ENCODE assay signal across 8 mouse cellular contexts in the genomic region with DNA sequence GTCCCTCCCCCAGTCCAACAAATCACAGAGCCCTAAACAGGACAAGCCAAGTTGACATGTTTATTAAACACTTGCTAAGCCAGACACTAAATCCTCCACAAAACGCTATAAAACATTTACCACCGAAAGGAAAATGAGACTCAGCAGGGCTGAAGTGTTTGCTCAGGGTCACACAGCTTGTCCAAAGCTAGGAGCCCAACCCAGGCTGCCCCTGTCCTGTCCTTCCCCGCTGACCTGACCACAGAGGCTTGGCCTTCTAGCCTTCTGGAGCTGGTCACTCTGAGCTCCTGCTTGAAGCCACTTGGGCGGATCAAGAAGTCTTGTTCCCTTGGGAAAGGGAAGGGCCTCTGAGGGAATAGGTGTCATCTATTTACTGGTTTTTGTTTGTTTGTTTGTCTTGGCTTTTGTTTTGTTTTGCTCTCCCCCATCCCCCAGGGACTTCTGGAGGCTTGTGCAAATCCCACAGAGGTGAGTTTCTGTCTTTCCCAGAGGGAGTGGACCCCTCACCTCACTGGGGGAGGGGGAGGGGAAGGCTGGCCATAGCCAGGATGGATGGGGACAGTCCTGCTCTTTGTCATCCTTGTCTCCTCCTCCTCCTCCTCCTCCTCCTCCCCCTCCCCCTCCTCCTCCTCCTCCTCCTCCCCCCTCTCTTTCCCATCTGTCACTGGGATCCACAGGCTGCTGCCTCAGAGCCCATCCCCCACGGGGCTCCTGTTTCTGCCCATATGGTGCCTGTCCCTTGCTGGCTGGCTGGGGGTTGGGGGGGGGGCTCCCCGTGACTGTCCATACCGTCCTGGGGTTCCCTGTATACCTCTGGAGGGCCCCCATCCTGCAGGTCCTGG. TPM values are rescaled to one million over a fixed set of nuclear protein-coding genes. Genes with fewer than 3 reads are reported as not detected.
A peak's percentile ranks its signal among the peaks of the same experiment; 100 is the strongest.
DNase-seq lines count a peak whose midpoint lies in the region; ATAC-seq and TF ChIP-seq lines count a peak whose summit lies in the region.

No protein-coding gene starts in this region.

- TF ChIP-seq CTCF in brain, embryonic 14.5 days (IDR thresholded peaks at IDR 0.05; ENCODE audit: borderline replicate concordance, extremely low read depth, insufficient read depth, insufficient read length) = no peak

- peak overlapping the region; percentile 27; the same call in 1 of the 2 replicates for H3K4me3 ChIP-seq in heart, embryonic 10.5 days
- H3K4me3 ChIP-seq in forebrain, embryonic 12.5 days (replicated peaks) = no peak overlapping the region
- H3K4me3 ChIP-seq in liver, embryonic 11.5 days (ENCODE audit: low read depth, low read length) = no peak overlapping the region

- ATAC-seq in forebrain, embryonic 12.5 days (ENCODE audit: low FRiP score) = peak; percentile 71
- no peak for ATAC-seq in liver, embryonic 11.5 days (replicated peaks; ENCODE audit: low FRiP score)

- peaks cover 57% of the 10 kb centered on the region for H3K27me3 ChIP-seq in heart, embryonic 10.5 days (ENCODE audit: insufficient read depth, poor library complexity, severe bottlenecking)
- H3K27me3 ChIP-seq in forebrain, embryonic 12.5 days = peaks cover 31% of the 10 kb centered on the region
- H3K27me3 ChIP-seq in liver, embryonic 11.5 days (replicated peaks; ENCODE audit: control insufficient read depth, insufficient read depth, low read length) = no peaks in the 10 kb centered on the region; the same call in none of the 2 replicates

- no peak for TF ChIP-seq POLR2A in brain, embryonic 14.5 days (IDR thresholded peaks at IDR 0.05; ENCODE audit: borderline replicate concordance, extremely low read depth, insufficient read depth, insufficient read length, poor library complexity, severe bottlenecking)

- H3K4me2 ChIP-seq in forebrain, embryonic 12.5 days = peak overlapping the region; percentile 28
- no peak overlapping the region for H3K4me2 ChIP-seq in liver, embryonic 11.5 days

- H3K27ac ChIP-seq in heart, embryonic 10.5 days = peak overlapping the region; percentile 82
- H3K27ac ChIP-seq in forebrain, embryonic 12.5 days = peak overlapping the region; percentile 83
- no peak overlapping the region for H3K27ac ChIP-seq in liver, embryonic 11.5 days (ENCODE audit: low read depth, low read length)

- intact Hi-C loops in heart, postnatal 25 days (cut with DNase I) = no loop called here

- H3K9ac ChIP-seq in forebrain, embryonic 12.5 days = peak overlapping the region; percentile 30; the same call in 1 of the 2 replicates
- no peak overlapping the region for H3K9ac ChIP-seq in liver, embryonic 11.5 days (ENCODE audit: low read depth, low read length)

- no peaks in the 10 kb centered on the region for H3K9me3 ChIP-seq in heart, embryonic 10.5 days
- H3K9me3 ChIP-seq in forebrain, embryonic 12.5 days = no peaks in the 10 kb centered on the region
- no peaks in the 10 kb centered on the region for H3K9me3 ChIP-seq in liver, embryonic 11.5 days (ENCODE audit: control insufficient read depth, low read length)

- no peak for DNase-seq in heart, embryonic 10.5 days (ENCODE audit: low spot score)
- no peak for DNase-seq in heart, postnatal 25 days (ENCODE audit: low spot score)
- peak; percentile 82 for DNase-seq in brain, embryonic 14.5 days (ENCODE audit: low read depth)
- DNase-seq in kidney, postnatal 36 days = peak; percentile 35 to 54
- no peak for DNase-seq in urinary bladder, postnatal 4 days (ENCODE audit: low spot score in 2 of 2)
- DNase-seq in right cerebral cortex, postnatal 25 days = no peak
- DNase-seq in liver, embryonic 11.5 days (ENCODE audit: low spot score) = no peak

- peaks cover 49% of the 10 kb centered on the region for H3K4me1 ChIP-seq in heart, embryonic 10.5 days
- H3K4me1 ChIP-seq in forebrain, embryonic 12.5 days = peaks cover 53% of the 10 kb centered on the region
- H3K4me1 ChIP-seq in liver, embryonic 11.5 days (replicated peaks; ENCODE audit: control insufficient read depth, insufficient read depth, low read length) = peaks cover 29% of the 10 kb centered on the region

- no peaks in the 10 kb centered on the region for H3K36me3 ChIP-seq in heart, embryonic 10.5 days
- H3K36me3 ChIP-seq in forebrain, embryonic 12.5 days (replicated peaks) = no peaks in the 10 kb centered on the region
- no peaks in the 10 kb centered on the region for H3K36me3 ChIP-seq in liver, embryonic 11.5 days (ENCODE audit: control insufficient read depth, insufficient read depth, low read length)

- 30% methylated on average over 7 of the region's 7 CpGs for WGBS in heart, embryonic 10.5 days
- whole genome bisulfite sequencing in forebrain, embryonic 12.5 days = 31% methylated on average over 6 of the region's 7 CpGs
- WGBS in liver, embryonic 11.5 days = 34% methylated on average over 7 of the region's 7 CpGs

RNA-seq across cellular contexts. Expression of gene Ppp1r14a, which starts 2.7 kb away (rescaled TPM):
- 6.4 and 13.8 TPM in 2 replicates for polyA plus RNA-seq in heart, embryonic 10.5 days (2016; fragmentation: Nextera tagmentation; extraction: Ambion mirVana)
- 1 to 10 TPM; 9.6 to 9.9 TPM for total RNA-seq in heart, postnatal 25 days (2021)
- 5.0 and 8.7 TPM in 2 replicates for polyA plus RNA-seq in brain, embryonic 14.5 days (2012; rRNA removed)
- 14.8 and 16.5 TPM in 2 replicates for polyA plus RNA-seq in forebrain, embryonic 12.5 days (2016; fragmentation: Nextera tagmentation; extraction: Ambion mirVana)
- polyA plus RNA-seq in liver, embryonic 11.5 days (2014; fragmentation: Nextera tagmentation; extraction: Ambion mirVana) = 6.0 and 6.9 TPM in 2 replicates

RNA-seq across cellular contexts. Expression of gene Spint2, which starts 10.1 kb away (rescaled TPM):
- polyA plus RNA-seq in heart, embryonic 10.5 days (2016; fragmentation: Nextera tagmentation; extraction: Ambion mirVana) = 32.4 and 63.4 TPM in 2 replicates
- 10 to 100 TPM; 33.5 to 37.1 TPM for total RNA-seq in heart, postnatal 25 days (2021)
- 43.0 and 43.8 TPM in 2 replicates for polyA plus RNA-seq in brain, embryonic 14.5 days (2012; rRNA removed)
- polyA plus RNA-seq in forebrain, embryonic 12.5 days (2016; fragmentation: Nextera tagmentation; extraction: Ambion mirVana) = 42.2 and 45.0 TPM in 2 replicates
- polyA plus RNA-seq in liver, embryonic 11.5 days (2014; fragmentation: Nextera tagmentation; extraction: Ambion mirVana) = 51.6 and 53.7 TPM in 2 replicates

RNA-seq across cellular contexts. Expression of gene Dpf1, which starts 11.9 kb away (rescaled TPM):
- 2.5 and 8.7 TPM in 2 replicates for polyA plus RNA-seq in heart, embryonic 10.5 days (2016; fragmentation: Nextera tagmentation; extraction: Ambion mirVana)
- under 1 TPM in 1 of 2 experiments, not detected in 1; 0.53 TPM for total RNA-seq in heart, postnatal 25 days (2021)
- polyA plus RNA-seq in brain, embryonic 14.5 days (2012; rRNA removed) = 111 and 157 TPM in 2 replicates
- polyA plus RNA-seq in forebrain, embryonic 12.5 days (2016; fragmentation: Nextera tagmentation; extraction: Ambion mirVana) = 118 and 147 TPM in 2 replicates
- 6.1 and 7.5 TPM in 2 replicates for polyA plus RNA-seq in liver, embryonic 11.5 days (2014; fragmentation: Nextera tagmentation; extraction: Ambion mirVana)

RNA-seq across cellular contexts. Expression of gene 2200002D01Rik, which starts 43.6 kb away (rescaled TPM):
- polyA plus RNA-seq in heart, embryonic 10.5 days (2016; fragmentation: Nextera tagmentation; extraction: Ambion mirVana) = 8.2 and 9.7 TPM in 2 replicates
- 1 to 10 TPM in 1 of 2 experiments, under 1 TPM in 1; 0.73 to 3.7 TPM for total RNA-seq in heart, postnatal 25 days (2021)
- polyA plus RNA-seq in brain, embryonic 14.5 days (2012; rRNA removed) = 0.19 and 0.40 TPM in 2 replicates
- 0.76 and 1.4 TPM in 2 replicates for polyA plus RNA-seq in forebrain, embryonic 12.5 days (2016; fragmentation: Nextera tagmentation; extraction: Ambion mirVana)
- polyA plus RNA-seq in liver, embryonic 11.5 days (2014; fragmentation: Nextera tagmentation; extraction: Ambion mirVana) = 3.2 and 4.4 TPM in 2 replicates

RNA-seq across cellular contexts. Expression of gene Yif1b, which starts 53.7 kb away (rescaled TPM):
- 126 and 131 TPM in 2 replicates for polyA plus RNA-seq in heart, embryonic 10.5 days (2016; fragmentation: Nextera tagmentation; extraction: Ambion mirVana)
- 10 to 100 TPM; 75.2 to 78.9 TPM for total RNA-seq in heart, postnatal 25 days (2021)
- polyA plus RNA-seq in brain, embryonic 14.5 days (2012; rRNA removed) = 67.2 and 84.0 TPM in 2 replicates
- 70.3 and 73.8 TPM in 2 replicates for polyA plus RNA-seq in forebrain, embryonic 12.5 days (2016; fragmentation: Nextera tagmentation; extraction: Ambion mirVana)
- polyA plus RNA-seq in liver, embryonic 11.5 days (2014; fragmentation: Nextera tagmentation; extraction: Ambion mirVana) = 95.7 and 101 TPM in 2 replicates

Comparison
In these comparisons a context has a peak if more than half of its experiments do, and no peak if none do; other contexts are left out.
1. DNase-seq: peak in brain, embryonic 14.5 days (single experiment) and kidney, postnatal 36 days (2 of 2); none in heart, embryonic 10.5 days (single experiment), heart, postnatal 25 days (single experiment), urinary bladder, postnatal 4 days (0 of 2), right cerebral cortex, postnatal 25 days (single experiment) and liver, embryonic 11.5 days (single experiment).
2. RNA of gene Dpf1, which starts 11.9 kb away (polyA plus RNA-seq): 111 to 157 TPM in brain, embryonic 14.5 days and 118 to 147 TPM in forebrain, embryonic 12.5 days; 2.5 to 8.7 TPM in heart, embryonic 10.5 days and 6.1 to 7.5 TPM in liver, embryonic 11.5 days; every median in the first group is over 10 times any median in the second.